Mouse (Mus musculus) thymus, adult 2 months (tissue): ENCODE measurements around the gene Lrsam1.

ENCODE experiments used
- CTCF ChIP-seq: fragments of 200-500 bp; IDR thresholded peaks from 2 replicates; pipeline ENCODE4 v1.5.1; 2012; ENCODE audit warnings: mild to moderate bottlenecking, control low read depth, low read length, moderate library complexity, borderline replicate concordance; ENCODE audit not compliant: control insufficient read depth, poor library complexity, insufficient read depth; ENCODE audit errors: extremely low read depth
- POLR2A ChIP-seq: fragments of 200-500 bp; IDR thresholded peaks from 2 replicates; pipeline ENCODE4 v1.6.1; 2012; ENCODE audit warnings: mild to moderate bottlenecking, low read length, control low read depth, moderate library complexity; ENCODE audit not compliant: control insufficient read depth, poor library complexity, insufficient read depth; ENCODE audit errors: extremely low read depth

- no peak for TF ChIP-seq CTCF
- TF ChIP-seq POLR2A = no peak
Observed at GRCm38 (mm10) chr2:32963981-32964380, 2.6 kb upstream of the Lrsam1 start.
